Mouse (Mus musculus): ENCODE measurements at regions not wholly inside any gene's neighbourhood (a gene's known extent, or its start where the extent isn't known, plus 50 kb on each side); places are given as distances from the start of the nearest gene placed in this dataset.
A peak's percentile ranks its signal among the peaks of the same experiment; 100 is the strongest.

DNA sequence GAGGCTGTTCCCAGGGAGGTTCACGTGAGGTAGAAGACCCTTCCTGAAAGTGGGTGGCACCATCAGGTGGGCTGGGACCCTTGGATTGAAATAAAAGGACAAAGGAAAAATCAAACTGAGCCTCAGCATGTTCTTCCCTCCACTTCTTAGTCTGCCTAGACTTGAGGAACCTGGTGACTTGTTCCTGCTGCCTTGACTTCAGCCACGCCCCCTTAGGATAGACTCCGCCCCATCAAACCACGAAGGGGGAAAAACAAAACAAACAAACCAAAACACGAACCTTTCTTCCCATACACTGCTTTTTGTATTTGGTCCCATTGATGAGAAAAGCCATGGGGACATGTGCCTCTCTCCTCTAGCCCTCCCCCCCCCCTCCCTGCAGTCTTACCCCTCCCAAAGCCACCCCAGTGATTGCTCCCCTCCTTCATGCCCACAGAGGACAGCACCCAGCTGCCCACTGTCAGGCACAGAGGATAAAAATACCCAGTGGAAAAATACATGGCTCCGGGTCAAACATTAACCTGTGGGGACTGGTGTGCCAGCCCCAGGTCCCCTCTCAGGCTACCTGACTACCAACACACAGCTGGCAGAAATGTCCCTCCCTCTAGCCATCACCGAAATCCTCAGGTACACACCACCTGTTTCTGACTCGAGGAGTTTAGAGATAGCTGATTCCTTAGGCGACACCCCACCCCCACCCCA, 148.0 kb downstream of the Vegfa start:
- no peaks in the 10 kb centered on the region for H3K36me3 ChIP-seq (replicated peaks; ENCODE audit: low read length)

GRCm38 (mm10) chr17:45882682-45883081, 149.0 kb upstream of the 1600014C23Rik start:
- Histone ChIP-seq H3K27me3 (replicated peaks) (peaks cover 83% of the 10 kb centered on the region), H3K4me1 (peaks cover 12% of the 10 kb centered on the region), H3K9me3 (peaks cover 18% of the 10 kb centered on the region), H3K36me3 (replicated peaks; ENCODE audit: low read length) (no peaks in the 10 kb centered on the region), H3K4me3 (replicated peaks) (no peak overlapping the region)
- TF ChIP-seq FLI1 (IDR thresholded peaks at IDR 0.05; ENCODE audit: low read length): no peak
- TF ChIP-seq GATA1 (IDR thresholded peaks at IDR 0.05; ENCODE audit: borderline replicate concordance, low read length): no peak

More for the DNA sequence above, 148.0 kb downstream of the Vegfa start:
- Histone ChIP-seq H3K4me3 (replicated peaks) (no peak overlapping the region), H3K4me1 (peaks cover 12% of the 10 kb centered on the region), H3K27me3 (replicated peaks) (peaks cover 88% of the 10 kb centered on the region), H3K9me3 (peaks cover 7% of the 10 kb centered on the region)
- no peak for TF ChIP-seq GATA1 (IDR thresholded peaks at IDR 0.05; ENCODE audit: borderline replicate concordance, low read length)
- no peak for TF ChIP-seq FLI1 (IDR thresholded peaks at IDR 0.05; ENCODE audit: low read length)

DNA sequence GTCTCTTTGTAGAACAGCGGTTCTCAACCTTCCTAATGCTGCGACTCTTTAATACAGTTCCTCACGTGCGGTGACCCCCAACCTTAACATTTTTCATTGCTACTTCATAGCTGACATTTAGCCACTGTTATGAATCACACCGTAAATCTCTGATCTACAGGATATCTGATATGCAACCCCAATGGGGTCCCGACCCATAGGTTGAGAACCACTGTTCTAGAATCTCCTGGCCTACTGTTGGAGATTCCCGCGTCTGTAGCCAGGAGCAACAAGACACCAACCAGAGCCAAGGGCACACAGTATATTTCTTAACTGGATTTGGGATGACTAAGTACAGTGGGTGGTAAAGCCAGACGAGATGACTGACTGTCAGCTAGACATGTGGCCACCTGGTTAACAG, 147.6 kb upstream of the 1600014C23Rik start:
- Histone ChIP-seq H3K27me3 (replicated peaks) (peaks cover 82% of the 10 kb centered on the region), H3K9me3 (peaks cover 18% of the 10 kb centered on the region), H3K4me1 (peaks cover 9% of the 10 kb centered on the region), H3K36me3 (replicated peaks; ENCODE audit: low read length) (no peaks in the 10 kb centered on the region), H3K4me3 (replicated peaks) (no peak overlapping the region)
- no peak for TF ChIP-seq FLI1 (IDR thresholded peaks at IDR 0.05; ENCODE audit: low read length)
- TF ChIP-seq GATA1 (IDR thresholded peaks at IDR 0.05; ENCODE audit: borderline replicate concordance, low read length): no peak

DNA sequence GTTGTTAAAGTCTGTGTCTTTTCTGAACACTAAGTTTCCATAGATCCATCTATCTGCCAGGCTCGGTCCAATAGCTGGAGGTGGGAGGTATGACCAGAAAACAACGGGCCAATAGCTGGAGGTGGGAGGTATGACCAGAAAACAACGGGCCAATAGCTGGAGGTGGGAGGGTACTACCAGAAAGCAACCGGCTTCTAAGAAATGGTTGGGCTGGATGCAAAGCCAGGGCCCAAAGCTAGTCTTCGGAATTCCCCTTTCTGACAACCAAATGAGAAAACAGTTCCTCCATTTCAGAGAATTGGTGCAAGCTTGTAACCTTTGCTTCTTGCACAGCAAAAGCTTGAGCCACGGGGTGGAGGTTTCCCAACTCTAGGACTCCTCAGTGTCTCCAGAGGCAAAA, 147.1 kb upstream of the 1600014C23Rik start:
- TF ChIP-seq FLI1 (IDR thresholded peaks at IDR 0.05; ENCODE audit: low read length) (no peak), GATA1 (IDR thresholded peaks at IDR 0.05; ENCODE audit: borderline replicate concordance, low read length) (no peak)
- peaks cover 18% of the 10 kb centered on the region for H3K9me3 ChIP-seq
- no peaks in the 10 kb centered on the region for H3K36me3 ChIP-seq (replicated peaks; ENCODE audit: low read length)
- no peak overlapping the region for H3K4me3 ChIP-seq (replicated peaks)
- peaks cover 82% of the 10 kb centered on the region for H3K27me3 ChIP-seq (replicated peaks)
- peaks cover 8% of the 10 kb centered on the region for H3K4me1 ChIP-seq

GRCm38 (mm10) chr17:45879478-45880250, 146.0 kb upstream of the 1600014C23Rik start:
- Histone ChIP-seq H3K4me3 (replicated peaks) (no peak overlapping the region), H3K27me3 (replicated peaks) (peaks cover 81% of the 10 kb centered on the region), H3K4me1 (peaks cover 8% of the 10 kb centered on the region), H3K9me3 (peaks cover 18% of the 10 kb centered on the region), H3K36me3 (replicated peaks; ENCODE audit: low read length) (no peaks in the 10 kb centered on the region)
- TF ChIP-seq GATA1 (IDR thresholded peaks at IDR 0.05; ENCODE audit: borderline replicate concordance, low read length) (no peak), FLI1 (IDR thresholded peaks at IDR 0.05; ENCODE audit: low read length) (no peak)

DNA sequence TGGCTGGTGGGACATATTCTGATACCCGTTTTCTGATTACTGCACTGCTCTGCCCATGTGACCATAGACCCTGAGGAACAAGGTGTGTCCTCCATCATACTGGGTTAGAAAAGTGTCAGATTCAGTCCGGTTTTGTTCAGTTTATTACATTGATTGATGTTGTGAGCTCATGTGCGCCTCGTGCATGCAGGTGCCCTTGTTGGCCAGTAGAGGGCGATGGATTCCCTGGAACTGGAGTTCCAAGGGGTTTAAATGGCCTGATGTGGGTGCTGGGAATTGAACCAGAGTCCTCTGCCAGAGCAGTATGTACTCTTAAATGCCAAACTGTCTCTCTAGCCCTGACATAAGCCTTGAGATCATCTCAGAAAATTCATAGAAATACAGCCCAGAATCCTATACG, 144.8 kb upstream of the 1600014C23Rik start:
- Histone ChIP-seq H3K9me3 (peaks cover 18% of the 10 kb centered on the region), H3K4me3 (replicated peaks) (no peak overlapping the region), H3K27me3 (replicated peaks) (peaks cover 81% of the 10 kb centered on the region), H3K4me1 (peaks cover 19% of the 10 kb centered on the region), H3K36me3 (replicated peaks; ENCODE audit: low read length) (no peaks in the 10 kb centered on the region)
- no peak for TF ChIP-seq FLI1 (IDR thresholded peaks at IDR 0.05; ENCODE audit: low read length)
- no peak for TF ChIP-seq GATA1 (IDR thresholded peaks at IDR 0.05; ENCODE audit: borderline replicate concordance, low read length)

- H3K27me3 ChIP-seq (replicated peaks): peaks cover 86% of the 10 kb centered on the region
- H3K4me3 ChIP-seq (replicated peaks): no peak overlapping the region
- H3K4me1 ChIP-seq: peaks cover 38% of the 10 kb centered on the region
- H3K36me3 ChIP-seq (replicated peaks; ENCODE audit: low read length): no peaks in the 10 kb centered on the region
- H3K9me3 ChIP-seq: peaks cover 18% of the 10 kb centered on the region
- no peak for TF ChIP-seq FLI1 (IDR thresholded peaks at IDR 0.05; ENCODE audit: low read length)
- no peak for TF ChIP-seq GATA1 (IDR thresholded peaks at IDR 0.05; ENCODE audit: borderline replicate concordance, low read length)
Observed at GRCm38 (mm10) chr17:45875325-45875724, 141.7 kb upstream of the 1600014C23Rik start.

GRCm38 (mm10) chr17:45873996-45874395, 140.4 kb upstream of the 1600014C23Rik start:
- Histone ChIP-seq H3K4me1 (peaks cover 38% of the 10 kb centered on the region), H3K27me3 (replicated peaks) (peaks cover 86% of the 10 kb centered on the region), H3K4me3 (replicated peaks) (peak overlapping the region; percentile 23), H3K9me3 (peaks cover 15% of the 10 kb centered on the region), H3K36me3 (replicated peaks; ENCODE audit: low read length) (no peaks in the 10 kb centered on the region)
- TF ChIP-seq GATA1 (IDR thresholded peaks at IDR 0.05; ENCODE audit: borderline replicate concordance, low read length) (no peak), FLI1 (IDR thresholded peaks at IDR 0.05; ENCODE audit: low read length) (no peak)

- Histone ChIP-seq H3K4me1 (peaks cover 38% of the 10 kb centered on the region), H3K27me3 (replicated peaks) (peaks cover 89% of the 10 kb centered on the region), H3K4me3 (replicated peaks) (no peak overlapping the region), H3K36me3 (replicated peaks; ENCODE audit: low read length) (no peaks in the 10 kb centered on the region), H3K9me3 (peaks cover 9% of the 10 kb centered on the region)
- TF ChIP-seq FLI1 (IDR thresholded peaks at IDR 0.05; ENCODE audit: low read length) (no peak), GATA1 (IDR thresholded peaks at IDR 0.05; ENCODE audit: borderline replicate concordance, low read length) (no peak)
Observed at GRCm38 (mm10) chr17:45873200-45873955, 139.7 kb upstream of the 1600014C23Rik start.
